Mouse (Mus musculus): ENCODE measurements around the gene Elane. TPM values are rescaled to one million over a fixed set of nuclear protein-coding genes. Genes with fewer than 3 reads are reported as not detected.
A peak's percentile ranks its signal among the peaks of the same experiment; 100 is the strongest.

Elane gene
- total RNA-seq, 2 experiments from 2014 or later = not detected

GRCm38 (mm10) chr10:79928907-79929701, 43.1 kb downstream of the Elane start:
- no peak for DNase-seq (ENCODE audit: low spot score in 2 of 2)

GRCm38 (mm10) chr10:79929967-79930825, 44.1 kb downstream of the Elane start:
- no peak for DNase-seq (ENCODE audit: low spot score in 2 of 2)

GRCm38 (mm10) chr10:79930826-79931186, 44.8 kb downstream of the Elane start:
- DNase-seq (ENCODE audit: low spot score in 2 of 2) = no peak

- no peak for DNase-seq (ENCODE audit: low spot score in 2 of 2)
These were observed 45.8 kb downstream of the Elane start for GRCm38 (mm10) chr10:79931797-79932196.

GRCm38 (mm10) chr10:79932736-79933135, 46.7 kb downstream of the Elane start:
- peak in 1 of 2 experiments; percentile 60 for DNase-seq (ENCODE audit: low spot score in 2 of 2)

- DNase-seq (ENCODE audit: low spot score in 2 of 2) = no peak
These were observed 47.2 kb downstream of the Elane start for GRCm38 (mm10) chr10:79933145-79933679.

GRCm38 (mm10) chr10:79933861-79934260, 47.8 kb downstream of the Elane start:
- DNase-seq (ENCODE audit: low spot score in 2 of 2) = no peak

- peak; percentile 78 to 82 for DNase-seq (ENCODE audit: low spot score in 2 of 2)
These were observed 48.2 kb downstream of the Elane start for GRCm38 (mm10) chr10:79934272-79934721.

- no peak for DNase-seq (ENCODE audit: low spot score in 2 of 2)
These were observed 48.9 kb downstream of the Elane start for GRCm38 (mm10) chr10:79934794-79935569.

- DNase-seq (ENCODE audit: low spot score in 2 of 2) = no peak
These were observed 50.4 kb downstream of the Elane start for GRCm38 (mm10) chr10:79936284-79936910.

- DNase-seq (ENCODE audit: low spot score in 2 of 2) = no peak
These were observed 50.9 kb downstream of the Elane start for GRCm38 (mm10) chr10:79936911-79937441.

Small RNA genes lying within 50 kb of the gene (microRNA-seq; reads per million reads assigned to microRNA genes)
- gene Mir6910 = 0 to 0.28 reads per million in 2 experiments

Other genes with a start within 250 kb of the Elane start
- 10 to 100 TPM; 42.7 to 44.5 TPM for gene Shc2, start 248.3 kb upstream of the Elane start, total RNA-seq (2021)
- under 1 TPM; 0.52 to 0.53 TPM for gene Odf3l2, start 240.5 kb upstream of the Elane start, total RNA-seq (2021)
- gene Madcam1, start 221.7 kb upstream of the Elane start, total RNA-seq (2021) = under 1 TPM in 1 of 2 experiments, not detected in 1; 0.37 TPM
- 10 to 100 TPM; 72.3 to 73.2 TPM for gene Tpgs1, start 216.9 kb upstream of the Elane start, total RNA-seq (2021)
- 10 to 100 TPM; 60.9 to 68.5 TPM for gene Cdc34, start 204.1 kb upstream of the Elane start, total RNA-seq (2021)
- 1 to 10 TPM; 1.7 to 1.9 TPM for gene Gzmm, start 197.2 kb upstream of the Elane start, total RNA-seq (2021)
- gene Bsg, start 181.8 kb upstream of the Elane start, total RNA-seq (2021) = 100 to 1,000 TPM; 695 to 807 TPM
- 10 to 100 TPM; 89.2 to 96.6 TPM for gene Hcn2, start 169.6 kb upstream of the Elane start, total RNA-seq (2021)
- gene Polrmt, start 139.7 kb upstream of the Elane start, total RNA-seq (2021) = 10 to 100 TPM; 45.3 to 49.0 TPM
- gene Fgf22, start 131.2 kb upstream of the Elane start, total RNA-seq (2021) = 1 to 10 TPM in 1 of 2 experiments, under 1 TPM in 1; 0.88 to 1.7 TPM
- gene Rnf126, start 119.3 kb upstream of the Elane start, total RNA-seq (2021) = 10 to 100 TPM; 86.1 to 90.5 TPM
- gene Fstl3, start 109.0 kb upstream of the Elane start, total RNA-seq (2021) = 1 to 10 TPM; 1.2 to 2.4 TPM
- gene Prss57, start 95.3 kb upstream of the Elane start, total RNA-seq (2021) = under 1 TPM in 1 of 2 experiments, not detected in 1; 0.16 TPM
- gene Palm, start 92.7 kb upstream of the Elane start, total RNA-seq (2021) = 100 to 1,000 TPM; 356 to 379 TPM
- gene Misp, start 65.3 kb upstream of the Elane start, total RNA-seq (2021) = under 1 TPM; 0.26 to 0.53 TPM
- 10 to 100 TPM; 62.9 to 70.2 TPM for gene Ptbp1, start 31.8 kb upstream of the Elane start, total RNA-seq (2021)
- 1 to 10 TPM; 2.3 to 3.0 TPM for gene Prtn3, start 11.8 kb upstream of the Elane start, total RNA-seq (2021)
- 10 to 100 TPM; 53.5 to 57.7 TPM for gene Plppr3, start 11.6 kb upstream of the Elane start, total RNA-seq (2021)
- gene Cfd, start 4.6 kb downstream of the Elane start, total RNA-seq (2021) = not detected
- gene Med16, start 22.7 kb downstream of the Elane start, total RNA-seq (2021) = 10 to 100 TPM; 48.8 to 51.9 TPM
- not detected for gene Gm26602, start 24.6 kb downstream of the Elane start, total RNA-seq (2021)
- 1 to 10 TPM; 5.0 to 8.9 TPM for gene Kiss1r, start 30.7 kb downstream of the Elane start, total RNA-seq (2021)
- gene R3hdm4, start 35.0 kb downstream of the Elane start, total RNA-seq (2021) = 100 to 1,000 TPM; 424 to 430 TPM
- gene Arid3a, start 40.8 kb downstream of the Elane start, total RNA-seq (2021) = 1 to 10 TPM; 4.5 to 6.4 TPM
- gene Wdr18, start 73.9 kb downstream of the Elane start, total RNA-seq (2021) = 10 to 100 TPM; 35.5 to 40.8 TPM
- under 1 TPM; 0.12 to 0.21 TPM for gene Grin3b, start 84.5 kb downstream of the Elane start, total RNA-seq (2021)
- 100 to 1,000 TPM; 135 to 144 TPM for gene Tmem259, start 98.1 kb downstream of the Elane start, total RNA-seq (2021)
- gene Cnn2, start 102.3 kb downstream of the Elane start, total RNA-seq (2021) = 1 to 10 TPM; 7.5 to 9.3 TPM
- 10 to 100 TPM in 1 of 2 experiments, 1 to 10 TPM in 1; 9.8 to 10.5 TPM for gene Abca7, start 110.2 kb downstream of the Elane start, total RNA-seq (2021)
- gene Arhgap45, start 130.4 kb downstream of the Elane start, total RNA-seq (2021) = 1 to 10 TPM; 3.8 to 3.9 TPM
- 10 to 100 TPM; 74.1 to 74.3 TPM for gene Polr2e, start 153.5 kb downstream of the Elane start, total RNA-seq (2021)
- 100 to 1,000 TPM; 456 to 501 TPM for gene Gpx4, start 160.9 kb downstream of the Elane start, total RNA-seq (2021)
- gene Sbno2, start 219.3 kb downstream of the Elane start, total RNA-seq (2021) = 10 to 100 TPM; 19.8 to 21.3 TPM
- gene Stk11, start 229.6 kb downstream of the Elane start, total RNA-seq (2021) = 10 to 100 TPM; 89.2 to 90.7 TPM

Data from layer of hippocampus, postnatal 14 days (tissue).